Mouse (Mus musculus) left cerebral cortex, postnatal 36 days (tissue): ENCODE data around the gene Pxylp1. TPM values are rescaled to one million over a fixed set of nuclear protein-coding genes. Genes with fewer than 3 reads are reported as not detected.

Source experiments
- DNase-seq, 2 experiments: peaks; one replicate each; pipeline ENCODE4 v3.0.0; 2021 to 2022; ENCODE audit warnings: low spot score in 2 of 2, mixed read lengths in 1 of 2
- intact Hi-C: fragments of 180-260 bp; cut with DNase I; formaldehyde crosslinking; loops from one replicate; pipeline ENCODE4 v1.15.1; 2025
- total RNA-seq, 2 experiments: library from RNA; stranded (reverse); gene quantifications; 2 replicates each; pipeline ENCODE4 v1.2.3; 2021

The Pxylp1 gene
- total RNA-seq, 2 experiments from 2014 or later = 17.1 to 17.6 TPM

GRCm38 (mm10) chr9:96832516-96832915 lies 60.0 kb downstream of the Pxylp1 start:
- intact Hi-C loops = no loop called here

DNA sequence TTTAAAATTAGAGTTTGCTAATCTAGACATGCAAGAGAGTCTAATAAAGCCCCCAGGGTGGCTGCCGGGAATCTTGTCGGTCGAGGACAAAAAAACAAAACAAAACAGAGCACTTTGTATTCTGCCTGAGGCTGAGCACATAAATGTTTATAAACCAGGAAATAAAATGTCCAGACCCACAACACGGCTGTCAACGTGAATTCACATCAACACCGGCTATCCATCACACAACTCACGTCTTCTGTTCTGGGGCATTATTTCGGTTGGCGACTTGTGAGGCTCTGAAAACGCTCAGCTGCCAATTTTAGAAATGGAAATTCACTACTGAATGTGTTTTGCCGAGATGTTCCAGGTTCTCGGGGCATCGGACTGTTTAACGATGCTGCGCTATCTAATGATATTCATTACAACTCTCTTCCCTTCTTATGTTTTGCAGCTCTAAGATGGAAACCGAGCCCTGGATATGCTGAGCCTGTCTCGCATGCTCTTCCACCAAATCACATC lies 61.6 kb downstream of the Pxylp1 start:
- DNase-seq = no peak
- intact Hi-C loops = no loop called here

More at GRCm38 (mm10) chr9:96832516-96832915, 60.0 kb downstream of the Pxylp1 start:
- DNase-seq = no peak

DNA sequence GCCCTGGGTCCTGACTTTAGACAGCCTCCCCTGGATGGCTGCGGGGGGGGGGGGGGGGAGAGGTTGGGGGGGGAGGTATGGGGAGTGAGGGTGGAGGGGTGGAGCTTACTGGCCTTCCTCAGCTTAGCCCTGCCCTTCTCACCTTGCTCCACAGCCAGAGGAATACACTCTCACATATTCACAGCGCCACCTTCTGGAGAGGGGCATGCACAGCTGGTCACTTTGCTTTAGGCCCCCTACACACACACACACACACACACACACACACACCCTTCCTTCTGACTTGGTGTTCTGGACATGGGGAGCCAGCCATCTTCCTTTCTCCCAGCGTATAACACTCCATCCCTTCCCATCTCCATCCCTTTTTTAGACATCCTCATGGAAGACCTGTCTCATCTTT lies 62.8 kb downstream of the Pxylp1 start:
- DNase-seq = no peak

GRCm38 (mm10) chr9:96828071-96828470 lies 64.4 kb downstream of the Pxylp1 start:
- no peak for DNase-seq
- intact Hi-C loops = no loop called here

More for the DNA sequence above, 62.8 kb downstream of the Pxylp1 start:
- intact Hi-C loops = no loop called here

DNA sequence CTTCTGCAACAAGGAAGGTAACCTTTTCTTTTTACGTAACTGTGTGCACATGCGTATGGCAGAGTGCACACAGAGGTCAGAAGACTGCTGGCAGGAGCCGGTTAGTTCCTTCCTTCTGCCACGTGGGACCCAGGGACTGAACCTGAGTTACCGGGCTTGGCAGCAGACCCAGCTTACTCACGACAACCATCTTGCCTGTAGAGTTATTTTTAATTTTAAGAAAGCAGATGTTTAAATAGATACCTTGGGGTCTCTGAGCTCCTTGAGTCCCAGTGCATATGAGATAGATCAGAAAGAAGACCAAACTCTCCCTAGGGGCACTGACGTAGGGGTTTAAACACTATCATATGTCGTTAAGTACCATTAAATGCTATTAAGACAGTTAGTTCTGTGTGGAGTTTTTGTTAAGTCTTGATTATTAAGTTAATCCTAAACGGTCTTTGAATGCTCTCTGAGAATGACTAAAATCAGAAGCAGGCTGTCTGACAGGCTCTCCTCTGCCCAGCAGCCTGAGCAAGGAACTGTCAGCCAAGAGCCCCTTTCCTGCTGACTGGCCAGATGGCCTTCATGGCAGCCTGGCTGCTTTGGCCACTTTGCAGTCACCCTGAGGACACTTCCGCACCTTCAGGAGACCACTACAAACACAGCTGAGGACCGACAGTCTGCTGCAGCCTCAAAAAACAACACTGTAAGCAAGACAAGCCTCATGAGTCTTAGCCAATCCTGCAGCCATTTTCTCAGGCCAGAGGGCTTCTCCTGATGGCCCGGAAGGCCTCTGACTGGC lies 65.3 kb downstream of the Pxylp1 start:
- DNase-seq = no peak
- intact Hi-C loops = no loop called here

DNA sequence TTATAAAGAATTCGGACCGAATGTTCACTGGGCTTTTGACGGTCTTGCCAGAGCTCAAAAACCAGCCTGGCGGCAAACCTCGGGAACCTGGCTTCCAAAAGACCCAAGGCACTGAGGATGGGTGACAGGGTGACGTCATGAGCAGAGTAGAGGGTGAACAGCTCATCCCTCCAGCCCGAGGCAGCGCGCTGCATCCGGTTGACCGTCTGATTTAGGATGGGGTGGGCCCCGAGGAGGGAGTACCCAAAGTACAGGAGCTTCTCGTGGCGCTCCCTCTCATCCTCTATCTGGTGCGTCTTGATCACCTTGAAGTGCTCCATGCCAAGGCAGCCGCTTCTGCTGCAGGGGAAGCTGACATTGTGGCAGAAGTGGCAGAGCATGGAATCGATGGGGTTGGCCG lies 67.6 kb downstream of the Pxylp1 start:
- DNase-seq = no peak
- intact Hi-C loops = no loop called here

DNA sequence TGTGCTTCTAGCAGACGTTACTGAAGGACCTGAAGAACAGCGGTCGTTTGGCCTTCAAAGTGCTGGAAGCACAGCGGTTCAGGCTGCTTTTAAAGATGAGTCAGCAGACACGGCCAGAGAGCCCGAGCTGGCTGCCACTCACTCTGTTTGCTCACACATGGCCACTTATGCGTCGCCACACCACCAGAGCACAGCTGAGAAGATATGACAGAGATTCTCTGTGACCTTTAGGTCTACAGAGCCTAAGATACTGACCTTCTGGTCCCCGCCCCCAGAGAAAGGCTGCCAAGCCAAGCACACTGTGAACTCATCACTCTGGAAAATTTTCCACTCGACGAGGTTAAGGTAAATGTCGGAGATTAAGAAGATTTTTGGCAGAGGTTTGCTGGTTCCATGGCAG lies 68.4 kb downstream of the Pxylp1 start:
- intact Hi-C loops = no loop called here

DNA sequence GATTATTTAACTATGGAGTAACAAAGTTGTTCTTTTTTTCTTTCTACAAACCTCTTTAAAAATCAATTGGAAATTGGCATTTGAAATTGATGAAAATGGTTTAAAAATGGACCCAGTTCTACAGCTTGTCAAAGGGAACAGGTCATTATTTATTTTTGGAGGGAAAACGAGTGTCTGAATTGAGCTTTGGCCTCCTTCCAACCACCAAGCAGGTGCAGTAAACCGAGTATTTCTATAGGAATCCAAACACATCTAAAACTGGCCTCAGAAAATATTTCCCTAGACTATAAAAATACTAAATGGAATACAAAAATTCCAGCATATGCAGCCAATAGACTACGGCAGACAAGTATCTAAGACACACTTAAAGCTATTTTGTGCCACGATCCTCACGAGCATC lies 68.9 kb downstream of the Pxylp1 start:
- intact Hi-C loops = no loop called here
- DNase-seq = no peak

More for the DNA sequence above, 68.4 kb downstream of the Pxylp1 start:
- no peak for DNase-seq

- intact Hi-C loops = no loop called here
- DNase-seq = no peak
These were observed 69.5 kb downstream of the Pxylp1 start for GRCm38 (mm10) chr9:96823005-96823404.

DNA sequence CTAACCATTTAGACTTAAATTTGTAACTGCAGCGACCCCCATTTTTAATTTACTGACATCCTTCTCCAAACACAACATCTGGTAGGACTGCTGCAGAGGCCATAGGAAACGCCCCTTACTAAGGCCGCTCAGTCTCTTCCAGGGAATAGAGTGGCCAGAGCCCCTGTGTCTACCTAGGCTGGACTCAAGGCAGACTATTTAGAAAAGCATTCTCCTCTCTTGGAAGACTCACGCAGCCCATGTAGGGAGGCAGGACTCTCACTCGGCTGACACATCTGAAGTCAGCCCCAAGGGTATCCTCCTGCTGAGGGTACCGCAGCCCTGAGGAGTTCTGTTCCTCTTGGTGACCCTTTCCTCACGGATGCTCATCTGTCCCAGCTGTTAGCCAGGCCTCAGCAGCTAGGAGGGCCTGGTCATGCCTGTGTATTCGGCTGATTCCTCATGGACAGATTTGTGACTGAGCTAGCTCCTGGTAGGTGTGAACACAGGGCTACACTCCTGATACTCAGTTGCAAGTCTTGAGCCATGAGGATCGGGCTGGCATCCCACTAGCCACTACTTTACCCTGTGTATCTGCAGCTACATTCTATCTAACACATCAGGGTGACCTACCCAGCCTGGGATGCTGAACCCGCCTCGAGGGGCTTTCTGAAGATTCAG lies 73.5 kb downstream of the Pxylp1 start:
- DNase-seq = no peak
- intact Hi-C loops = loop anchor here (2.0 to 5.0 kb wide), 2 partner anchors 57 to 150 kb away; no protein-coding TSS in a partner anchor

- DNase-seq = peak in 1 of 2 experiments; percentile 44
- intact Hi-C loops = loop anchor here (2.0 to 5.0 kb wide), 2 partner anchors 56 to 149 kb away; no protein-coding TSS in a partner anchor
These were observed 74.2 kb downstream of the Pxylp1 start for GRCm38 (mm10) chr9:96818128-96818821.

- intact Hi-C loops = loop anchor here (5.0 kb wide), 1 partner anchor 240 kb away; no protein-coding TSS in a partner anchor
- DNase-seq = no peak
These were observed 80.5 kb downstream of the Pxylp1 start for GRCm38 (mm10) chr9:96811996-96812395.

DNA sequence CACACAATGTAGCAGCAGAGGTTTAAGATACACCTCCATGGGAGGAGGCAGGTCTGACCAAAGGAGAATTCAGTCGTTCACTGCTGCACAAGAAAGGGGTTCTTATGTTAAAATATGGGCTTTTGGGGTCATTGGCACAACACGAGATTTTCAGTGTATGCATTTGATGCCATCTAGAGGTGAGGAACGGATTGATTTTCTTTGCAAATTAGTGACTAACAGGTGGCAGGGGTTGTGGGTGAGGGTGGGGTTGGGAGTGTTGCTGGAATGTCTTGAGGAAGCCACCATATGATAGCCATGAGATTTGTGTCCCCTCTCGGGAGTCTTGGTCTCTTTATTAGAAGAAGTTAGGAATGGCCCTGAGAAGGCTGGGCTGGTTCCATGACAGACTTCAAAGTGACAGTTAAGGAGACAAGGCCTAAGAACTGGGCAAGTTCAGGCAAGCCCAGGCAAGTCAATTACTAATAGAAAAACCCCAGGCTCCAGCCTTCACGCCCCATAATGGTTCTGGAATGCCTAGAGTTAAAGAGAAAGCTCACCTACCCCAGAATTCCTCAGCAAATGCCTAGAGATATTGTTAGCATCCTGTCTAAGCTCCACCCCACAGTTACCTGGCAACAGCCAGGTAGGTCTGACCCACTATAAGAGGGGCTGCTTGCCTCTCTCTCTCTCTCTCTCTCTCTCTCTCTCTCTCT lies 92.2 kb downstream of the Pxylp1 start:
- no peak for DNase-seq
- intact Hi-C loops = no loop called here

GRCm38 (mm10) chr9:96797311-96797710 lies 95.2 kb downstream of the Pxylp1 start:
- DNase-seq = no peak
- intact Hi-C loops = loop anchor here (5.0 kb wide), 1 partner anchor 125 kb away; no protein-coding TSS in a partner anchor

GRCm38 (mm10) chr9:96795399-96795928 lies 97.0 kb downstream of the Pxylp1 start:
- peak; percentile 44 to 49 for DNase-seq
- intact Hi-C loops = loop anchor here (5.0 kb wide), 1 partner anchor 123 kb away; no protein-coding TSS in a partner anchor

DNA sequence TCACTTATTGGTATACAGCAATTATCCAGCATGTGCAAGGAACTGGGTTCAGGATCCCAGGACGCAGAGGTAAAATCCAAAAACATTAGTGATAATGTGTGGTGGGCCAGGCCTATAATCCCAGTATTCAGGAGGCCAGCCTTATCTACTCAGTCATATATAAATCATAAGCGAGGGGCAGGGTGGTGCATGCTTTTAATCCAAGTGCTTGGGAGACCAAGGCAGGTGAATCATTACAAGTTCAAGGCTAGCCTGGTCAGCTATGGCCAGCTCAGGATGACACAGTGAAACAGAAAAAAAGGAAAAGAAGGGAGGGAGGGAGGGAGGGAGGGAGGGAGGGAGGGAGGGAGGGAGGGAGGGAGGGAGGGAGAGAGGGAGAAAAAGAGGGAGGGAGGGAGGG lies 97.9 kb downstream of the Pxylp1 start:
- intact Hi-C loops = no loop called here
- no peak for DNase-seq

DNA sequence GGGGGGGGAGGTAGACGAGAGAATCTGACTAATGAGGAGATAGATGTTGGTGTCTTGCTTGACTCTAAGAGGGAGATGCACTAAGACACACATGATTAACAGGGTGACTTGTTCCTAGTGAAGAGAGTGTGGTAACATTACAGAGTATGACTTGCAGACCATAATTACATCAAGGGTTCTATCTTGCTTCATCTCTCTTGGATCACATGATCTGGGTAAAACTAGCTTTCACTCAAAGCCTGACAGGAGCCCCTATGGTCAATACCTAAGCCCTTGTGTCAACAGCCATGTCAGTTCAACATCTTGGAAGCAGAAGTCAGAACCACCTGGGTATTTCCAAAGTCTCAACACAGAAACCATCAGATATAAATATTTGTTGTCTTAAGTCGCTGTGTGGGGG lies 99.9 kb downstream of the Pxylp1 start:
- no peak for DNase-seq
- intact Hi-C loops = no loop called here

DNA sequence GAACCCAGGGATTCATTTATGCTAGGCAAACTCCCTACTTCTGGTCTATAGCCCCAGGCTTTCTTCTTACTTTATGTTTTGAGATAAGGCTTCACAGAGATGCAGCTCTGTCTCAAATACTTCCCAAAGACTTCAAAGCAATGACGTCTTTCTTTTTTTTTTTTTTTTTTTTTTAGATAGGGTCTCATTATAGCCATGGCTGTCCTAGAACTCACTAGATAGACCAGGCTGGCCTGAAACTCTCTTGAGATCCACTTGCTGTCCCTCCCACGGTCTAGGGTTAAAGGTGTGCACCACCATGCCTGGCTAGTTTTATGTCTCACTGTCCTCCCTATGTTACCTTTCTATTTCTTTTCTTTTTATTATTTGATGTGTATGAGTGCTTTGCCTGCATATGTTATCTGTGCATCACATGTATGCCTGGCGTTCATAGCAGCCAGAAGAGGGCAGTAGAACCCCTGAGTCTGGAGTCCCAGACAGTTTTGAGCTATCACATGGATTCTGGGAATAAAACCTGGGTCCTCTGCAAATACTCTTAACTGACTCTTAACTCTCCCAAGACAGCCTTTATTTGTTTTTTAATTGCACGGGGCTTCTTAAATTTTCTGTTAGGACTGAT lies 102.0 kb downstream of the Pxylp1 start:
- no peak for DNase-seq
- intact Hi-C loops = no loop called here

- DNase-seq = no peak
- intact Hi-C loops = no loop called here
These were observed 102.6 kb downstream of the Pxylp1 start for GRCm38 (mm10) chr9:96789906-96790305.
